ENCODE assay signal across 8 mouse cellular contexts in the genomic region with DNA sequence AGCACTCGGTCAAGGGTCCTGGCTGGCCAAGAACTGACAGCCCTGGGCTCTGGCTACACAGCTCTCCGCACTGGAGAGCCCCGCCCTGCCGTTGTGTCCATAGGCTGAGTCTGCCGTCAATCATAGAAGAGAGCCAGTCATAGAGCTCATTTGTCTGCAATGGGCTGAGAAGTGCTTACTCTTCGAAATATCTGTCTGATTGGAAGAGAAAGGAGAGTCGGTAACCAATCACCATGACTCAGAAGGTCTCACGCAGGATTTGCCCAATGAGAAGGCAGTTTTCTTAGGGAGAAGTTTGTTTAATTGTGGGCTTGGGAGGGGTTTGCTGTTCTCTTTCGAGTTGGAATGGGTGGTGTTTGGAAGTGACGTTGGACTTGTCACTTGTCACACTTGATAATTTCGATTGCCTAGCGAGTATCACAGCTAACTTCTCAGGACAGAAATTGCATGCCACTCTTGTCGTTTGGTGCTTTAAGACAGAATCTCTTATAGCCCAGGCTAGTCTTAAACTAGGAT. TPM values are rescaled to one million over a fixed set of nuclear protein-coding genes. Genes with fewer than 3 reads are reported as not detected.
DNase-seq lines count a peak whose midpoint lies in the region; ATAC-seq lines count a peak whose summit lies in the region.

Pxmp4 (minus strand) TSS at position 71 of the 516 bp plus-strand sequence.

- H3K9me3 ChIP-seq in lung, embryonic 16.5 days (ENCODE audit: control insufficient read depth, low read length): no peaks in the 10 kb centered on the region

- WGBS in lung, embryonic 16.5 days: under 1% methylated on average over 13 of the region's 13 CpGs

- peak within 1 kb of the TSS; percentile 78 for H3K4me3 ChIP-seq in lung, embryonic 16.5 days (ENCODE audit: low read length)

- H3K36me3 ChIP-seq in lung, embryonic 16.5 days (ENCODE audit: control insufficient read depth, insufficient read depth, low read length): no peaks in the 10 kb centered on the region

- ATAC-seq in hematopoietic stem cell, adult 5-6 weeks (replicated peaks in 1 of 2; ENCODE audit: insufficient read depth in 1 of 2, low FRiP score in 2 of 2, low TSS enrichment in 1 of 2, low read depth in 1 of 2, poor library complexity in 2 of 2, severe bottlenecking in 2 of 2): peak; percentile 98 to 99
- ATAC-seq in lung, embryonic 16.5 days (ENCODE audit: low read depth): peak; percentile 100

- DNase-seq in MEL-GATA-1-ER (ENCODE audit: extremely low read depth, low read depth): peak; percentile 100
- peak; percentile 99 for DNase-seq in cerebellum, adult 8-10 months
- DNase-seq in forelimb bud, embryonic 11.5 days (ENCODE audit: low read depth, low spot score): peak; percentile 98
- DNase-seq in layer of hippocampus, adult 9-10 months (ENCODE audit: low spot score): peak; percentile 100
- DNase-seq in ovary, postnatal 10 days (ENCODE audit: low spot score): peak; percentile 97
- DNase-seq in thymus, postnatal 10 days (ENCODE audit: low spot score in 2 of 2): peak; percentile 96

- peak within 1 kb of the TSS; percentile 67 for H3K4me2 ChIP-seq in lung, embryonic 16.5 days (ENCODE audit: low read depth, low read length)

- H3K9ac ChIP-seq in lung, embryonic 16.5 days (ENCODE audit: low read length): peak within 1 kb of the TSS; percentile 86

- peak within 1 kb of the TSS; percentile 60 for H3K27ac ChIP-seq in lung, embryonic 16.5 days (ENCODE audit: low read length)

- H3K4me1 ChIP-seq in lung, embryonic 16.5 days (replicated peaks; ENCODE audit: control insufficient read depth, insufficient read depth, low read length): peaks cover 6% of the 10 kb centered on the region; the same call in 1 of the 2 replicates

- H3K27me3 ChIP-seq in lung, embryonic 16.5 days (ENCODE audit: control insufficient read depth, insufficient read depth, low read depth, low read length): no peaks in the 10 kb centered on the region

RNA-seq across cellular contexts. Expression of gene Pxmp4, which starts in this region (rescaled TPM):
- total RNA-seq in hematopoietic stem cell, adult 5-6 weeks (2017): 12.6 and 17.2 TPM in 2 replicates
- polyA plus RNA-seq in lung, embryonic 16.5 days (2015; fragmentation: Nextera tagmentation; extraction: Ambion mirVana): 31.4 and 33.1 TPM in 2 replicates

Comparison
In these comparisons a context has a peak if more than half of its experiments do, and no peak if none do; other contexts are left out.
1. Peak in every context shown above with its lines: DNase-seq, ATAC-seq, H3K4me3 ChIP-seq and H3K27ac ChIP-seq.